Mouse (Mus musculus) cerebellum, adult (tissue): Measurements from ENCODE around the gene Tbc1d10b.
"Not testable (repeated sequence)": the region's sequence is repeated elsewhere in the genome, so short reads cannot be mapped to it uniquely, and the experiment has no call there.

Experiments
- ATAC-seq: cut with Nextera tagmentation; 2 replicates; pipeline ENCODE4 v1.9.2; 2017; ENCODE audit warnings: mild to moderate bottlenecking, moderate library complexity, mixed read lengths; ENCODE audit not compliant: insufficient number of reproducible peaks, low FRiP score, low TSS enrichment

Gene Tbc1d10b

GRCm38 (mm10) chr7:127208553-127209438, 528 bp upstream of the Tbc1d10b start, which contains the start of gene Mylpf:
Gene Mylpf, plus strand, starts transcription at chr7:127208890.
- ATAC-seq = peak; percentile 95

- ATAC-seq = no peak
Measured at GRCm38 (mm10) chr7:127207374-127208294, 634 bp downstream of the Tbc1d10b start.

- no peak for ATAC-seq
Measured at GRCm38 (mm10) chr7:127206606-127207005, 1.7 kb downstream of the Tbc1d10b start.

- no peak for ATAC-seq
Measured at GRCm38 (mm10) chr7:127196484-127196883, 11.8 kb downstream of the Tbc1d10b start.

GRCm38 (mm10) chr7:127195544-127196295, 12.5 kb downstream of the Tbc1d10b start, which contains the start of gene Cd2bp2:
Gene Cd2bp2, minus strand, starts transcription at chr7:127196050.
- peak; percentile 93 for ATAC-seq

- ATAC-seq = no peak
Measured at GRCm38 (mm10) chr7:127194633-127195029, 13.6 kb downstream of the Tbc1d10b start.

GRCm38 (mm10) chr7:127194011-127194632, 14.1 kb downstream of the Tbc1d10b start:
- no peak for ATAC-seq

GRCm38 (mm10) chr7:127192989-127193388, 15.3 kb downstream of the Tbc1d10b start:
- no peak for ATAC-seq

- ATAC-seq = no peak
Measured at GRCm38 (mm10) chr7:127190672-127191071, 17.6 kb downstream of the Tbc1d10b start.

- ATAC-seq = no peak
Measured at GRCm38 (mm10) chr7:127188305-127189276, 19.7 kb downstream of the Tbc1d10b start.

GRCm38 (mm10) chr7:127187351-127187750, 20.9 kb downstream of the Tbc1d10b start:
- no peak for ATAC-seq

- ATAC-seq = no peak
Measured at GRCm38 (mm10) chr7:127185601-127186000, 22.7 kb downstream of the Tbc1d10b start.

- no peak for ATAC-seq
Measured at GRCm38 (mm10) chr7:127184720-127185119, 23.5 kb downstream of the Tbc1d10b start.

- ATAC-seq = no peak
Measured at GRCm38 (mm10) chr7:127183828-127184227, 24.4 kb downstream of the Tbc1d10b start.

GRCm38 (mm10) chr7:127183345-127183744, 24.9 kb downstream of the Tbc1d10b start:
- ATAC-seq = no peak

GRCm38 (mm10) chr7:127181724-127182123, 26.5 kb downstream of the Tbc1d10b start:
- ATAC-seq = not testable (repeated sequence)

GRCm38 (mm10) chr7:127180783-127181182, 27.5 kb downstream of the Tbc1d10b start:
- ATAC-seq = no peak

GRCm38 (mm10) chr7:127176937-127177336, 31.3 kb downstream of the Tbc1d10b start:
- ATAC-seq = no peak

- no peak for ATAC-seq
Measured at GRCm38 (mm10) chr7:127166501-127166900, 41.8 kb downstream of the Tbc1d10b start.
